Mouse (Mus musculus) heart, adult 2 months (tissue): Measurements from ENCODE around the gene Sdha.

Experiments used
- CTCF ChIP-seq: fragments of 200-600 bp; IDR thresholded peaks from 2 replicates; pipeline ENCODE4 v1.8.1; 2022; ENCODE audit warnings: antibody characterized with exemption, mild to moderate bottlenecking, moderate library complexity
- EP300 ChIP-seq: fragments of 200-500 bp; IDR thresholded peaks from 2 replicates; pipeline ENCODE4 v1.6.1; 2011; ENCODE audit warnings: low read depth, low read length, control low read depth; ENCODE audit not compliant: insufficient read depth
- POLR2A ChIP-seq: fragments of 200-500 bp; IDR thresholded peaks from 2 replicates; pipeline ENCODE4 v1.6.1; 2011; ENCODE audit warnings: mild to moderate bottlenecking, low read depth, low read length, control low read depth; ENCODE audit not compliant: insufficient read depth

DNA sequence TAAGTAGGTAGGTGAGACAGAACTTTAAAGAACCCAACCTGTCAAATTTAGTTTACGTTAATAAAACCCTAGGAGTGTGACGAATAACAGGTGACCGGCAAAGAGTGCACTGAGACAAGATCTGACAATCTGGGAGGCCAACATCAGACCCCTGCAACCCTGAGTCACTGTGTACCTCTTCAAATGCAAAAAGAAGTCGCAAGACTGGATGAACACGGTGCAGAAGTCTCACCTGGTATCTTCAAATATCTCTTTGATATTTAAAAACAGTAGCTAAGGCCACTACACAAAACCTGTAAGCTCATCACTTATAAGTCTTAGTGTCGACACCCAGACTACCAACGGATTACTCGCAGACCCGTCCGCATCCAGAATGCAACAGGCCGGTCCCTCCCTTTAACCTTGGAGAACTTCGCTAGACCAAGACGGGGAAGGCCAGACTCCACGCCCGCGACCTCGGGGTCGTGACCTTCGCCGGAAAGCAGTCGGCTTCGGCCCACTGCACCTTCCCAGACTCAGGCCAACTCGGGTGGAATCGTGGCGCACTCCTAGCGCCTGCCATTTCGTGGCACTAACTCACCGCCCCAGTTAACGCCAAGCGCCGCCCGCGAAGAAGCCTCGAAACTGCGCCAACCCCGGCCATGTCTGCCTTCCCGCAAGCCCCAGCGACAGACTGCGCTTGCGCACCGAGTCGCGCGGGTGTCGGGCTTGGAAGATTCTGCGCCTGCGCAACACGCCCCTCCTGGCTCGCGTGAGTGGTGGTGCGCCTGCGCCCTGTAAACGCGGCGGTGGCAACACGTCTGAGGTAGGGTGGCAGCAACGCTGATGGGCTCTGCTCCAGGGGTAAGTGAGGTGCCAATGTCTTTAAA lies at the start of gene Sdha, which contains the start of gene Ccdc127:
- TF ChIP-seq CTCF (0 out of 2 replicates have a peak, but pooled peaks have one; percentile 20), POLR2A (peak; percentile 97), EP300 (no peak)
